Mouse (Mus musculus) liver, embryonic 14.5 days (tissue): ENCODE results near the gene Psma6. TPM values are rescaled to one million over a fixed set of nuclear protein-coding genes. Genes with fewer than 3 reads are reported as not detected.

Source experiments
- ATAC-seq: fragments of 200-750 bp; cut with Nextera tagmentation; 2 replicates; pipeline ENCODE4 v1.8.0; 2017; ENCODE audit warnings: moderate number of reproducible peaks, mild to moderate bottlenecking, moderate library complexity; ENCODE audit not compliant: insufficient read depth
- DNase-seq, 3 experiments: peaks; one replicate each; pipeline ENCODE4 v3.0.0-alpha.2; 2012 to 2013; ENCODE audit warnings: low read depth in 3 of 3, low spot score in 3 of 3
- H3K27ac ChIP-seq: fragments of 300-500 bp; sonication (generic); 2 replicates; pipeline ENCODE4 v1.5.1; 2014; ENCODE audit warnings: moderate library complexity, mild to moderate bottlenecking, control low read depth, inconsistent platforms
- H3K27me3 ChIP-seq: fragments of 300-500 bp; sonication (generic); 2 replicates; pipeline ENCODE4 v1.6.1; 2014; ENCODE audit warnings: mild to moderate bottlenecking, low read length, moderate library complexity; ENCODE audit not compliant: control insufficient read depth, insufficient read depth
- H3K36me3 ChIP-seq: fragments of 300-500 bp; sonication (generic); replicated peaks from 2 replicates; pipeline ENCODE4 v1.6.1; 2014; ENCODE audit warnings: low read depth; ENCODE audit not compliant: control insufficient read depth, insufficient read depth
- H3K4me1 ChIP-seq, 2 experiments: fragments of 200-500 bp in 1 of 2; fragments of 300-500 bp in 1 of 2; sonication (generic) in 1 of 2; replicated peaks; 2 replicates each; pipeline ENCODE4 v1.6.1; 2012 to 2014; ENCODE audit warnings: antibody characterized with exemption in 1 of 2, inconsistent platforms in 1 of 2, low read length in 1 of 2; ENCODE audit not compliant: control insufficient read depth in 2 of 2, insufficient read depth in 2 of 2
- H3K4me2 ChIP-seq: fragments of 300-500 bp; sonication (generic); 2 replicates; pipeline ENCODE4 v1.6.1; 2014; ENCODE audit warnings: low read depth, mild to moderate bottlenecking, control low read depth, moderate library complexity
- H3K4me3 ChIP-seq, 2 experiments: fragments of 200-500 bp in 1 of 2; fragments of 300-500 bp in 1 of 2; sonication (generic) in 1 of 2; 2 replicates each; pipeline ENCODE4 v1.5.1; 2012 to 2014; ENCODE audit warnings: low read depth in 2 of 2, low read length in 2 of 2, mild to moderate bottlenecking in 2 of 2, control low read depth in 1 of 2, inconsistent platforms in 1 of 2, moderate library complexity in 1 of 2; ENCODE audit not compliant: insufficient read depth in 1 of 2
- H3K9ac ChIP-seq: fragments of 300-500 bp; sonication (generic); replicated peaks from 2 replicates; pipeline ENCODE4 v1.6.1; 2014; ENCODE audit warnings: mild to moderate bottlenecking, control low read depth, moderate library complexity
- H3K9me3 ChIP-seq: fragments of 300-500 bp; sonication (generic); 2 replicates; pipeline ENCODE4 v1.6.1; 2016; ENCODE audit warnings: low read length, mixed read lengths; ENCODE audit not compliant: control insufficient read depth
- CTCF ChIP-seq: IDR thresholded peaks from 2 replicates; pipeline ENCODE4 v1.5.1; 2016; ENCODE audit warnings: antibody characterized with exemption, low read depth, control low read depth
- EP300 ChIP-seq: IDR thresholded peaks from 2 replicates; pipeline ENCODE4 v1.6.1; 2016; ENCODE audit warnings: antibody characterized with exemption, low read depth
- WGBS: fragments of 180-500 bp; shearing (Covaris S2); extraction: QIAGEN DNeasy Blood & Tissue Kit; methylation state at CpG from one replicate; pipeline ENCODE4 v1.1.7; 2014; ENCODE audit not compliant: insufficient replicate concordance; 5-methylcytosine and 5-hydroxymethylcytosine counted together
- polyA plus RNA-seq, 2 experiments: library from polyadenylated mRNA; depleted of rRNA in 1 of 2; stranded (reverse) in 1 of 2; unstranded in 1 of 2; fragments of >200 nt; fragmentation: Nextera tagmentation in 1 of 2; extraction: Ambion mirVana in 1 of 2; gene quantifications; 2 replicates each; pipeline versions ENCODE4 v1.2.1 to v1.2.3; 2012 to 2014

The Psma6 gene
- polyA plus RNA-seq, 2 experiments, result 85.9 to 220 TPM

DNA sequence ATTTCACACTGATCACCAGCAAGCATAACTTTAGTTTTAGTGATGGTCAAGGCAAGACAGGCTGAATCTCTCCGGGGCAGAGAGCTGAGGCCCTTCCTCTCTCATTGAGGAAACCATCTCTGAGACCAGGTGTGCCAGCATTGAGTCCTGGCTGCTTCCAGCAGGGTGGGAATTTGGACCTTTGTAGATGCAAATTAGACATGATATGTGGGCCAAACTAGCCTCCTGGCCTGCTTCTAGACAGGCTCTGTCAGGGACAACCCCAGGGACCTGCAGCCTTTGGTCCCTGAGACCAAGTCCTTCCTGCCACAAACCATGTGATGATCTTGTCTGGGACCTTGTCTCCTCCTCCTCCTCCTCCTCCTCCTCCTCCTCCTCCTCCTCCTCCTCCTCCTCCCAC is 51.1 kb downstream of the Psma6 start:
- WGBS, result 56% methylated on average over 1 of the region's 1 CpGs
- Histone ChIP-seq H3K27me3 (no peaks in the 10 kb centered on the region), H3K4me1 (peaks cover 0 to 14% of the 10 kb centered on the region in 2 experiments; a peak in 2 of 4 replicates), H3K4me3 (no peak overlapping the region), H3K4me2 (no peak overlapping the region), H3K9ac (no peak overlapping the region), H3K9me3 (no peaks in the 10 kb centered on the region), H3K27ac (no peak overlapping the region), H3K36me3 (no peaks in the 10 kb centered on the region)
- TF ChIP-seq CTCF (no peak), EP300 (no peak)
- DNase-seq, result no peak
- ATAC-seq, result no peak

DNA sequence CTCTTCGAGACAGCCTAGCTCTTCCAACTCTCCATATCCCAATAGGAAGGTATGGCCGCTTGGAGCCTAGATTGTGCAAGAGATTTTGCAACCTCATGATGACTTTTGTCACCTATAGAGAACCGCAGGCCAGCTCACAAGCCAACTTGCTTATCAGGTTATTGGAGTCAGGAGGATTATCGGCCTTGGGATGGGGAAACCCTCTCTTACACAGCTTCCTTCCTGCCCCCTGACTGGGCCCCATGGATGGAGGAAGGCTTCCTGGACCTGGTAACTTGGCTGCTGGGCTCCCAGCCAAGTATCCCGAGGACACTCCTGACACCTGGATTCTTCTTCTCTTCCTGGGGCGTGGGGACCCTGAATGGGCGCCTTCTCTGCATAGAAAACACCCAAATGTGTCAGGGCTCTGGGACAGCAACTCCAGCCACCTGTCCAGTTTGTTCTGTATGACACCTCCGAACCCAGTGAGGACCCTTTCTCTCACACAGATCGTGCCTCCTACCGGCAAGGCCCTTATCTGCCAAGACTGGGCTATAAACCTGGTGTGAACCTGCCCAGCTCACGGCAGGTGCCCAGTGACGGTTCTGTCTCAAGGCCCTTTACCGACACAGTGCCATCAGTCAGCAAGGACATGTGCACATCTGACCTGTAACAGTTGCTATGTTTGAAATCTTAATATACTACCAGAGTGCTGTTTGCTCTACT is 53.3 kb downstream of the Psma6 start:
- Histone ChIP-seq H3K4me1 (peaks cover 0 to 16% of the 10 kb centered on the region in 2 experiments; a peak in 2 of 4 replicates), H3K36me3 (no peaks in the 10 kb centered on the region), H3K9ac (no peak overlapping the region), H3K4me3 (no peak overlapping the region), H3K4me2 (no peak overlapping the region), H3K27ac (no peak overlapping the region), H3K27me3 (no peaks in the 10 kb centered on the region), H3K9me3 (no peaks in the 10 kb centered on the region)
- DNase-seq (peak; percentile 26 to 29 (median 28)), ATAC-seq (peak; percentile 28; the same call in 1 of the 2 replicates)
- no peak for TF ChIP-seq EP300
- TF ChIP-seq CTCF, result no peak
- 34% methylated on average over 13 of the region's 13 CpGs for WGBS

DNA sequence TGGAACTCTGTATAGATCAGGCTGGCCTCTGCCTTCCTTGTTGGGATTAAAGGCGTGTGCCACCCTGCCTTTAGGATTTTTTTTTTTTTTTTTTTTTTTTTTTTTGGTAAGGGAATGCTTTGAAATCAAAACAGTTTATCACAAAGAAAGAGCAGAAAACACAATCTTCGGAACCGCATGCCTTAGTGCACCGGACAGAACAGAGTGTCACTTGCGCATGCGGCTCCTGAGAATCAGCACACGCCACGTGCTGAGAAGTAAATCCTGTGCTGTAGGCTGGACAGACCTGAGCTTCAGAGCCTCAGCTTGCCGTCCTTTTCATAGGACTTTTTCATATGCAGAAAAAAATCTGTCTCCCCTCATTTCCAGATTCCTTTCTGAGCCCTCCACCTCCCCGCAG is 54.0 kb downstream of the Psma6 start:
- Histone ChIP-seq H3K27ac (no peak overlapping the region), H3K27me3 (no peaks in the 10 kb centered on the region), H3K4me3 (no peak overlapping the region), H3K4me1 (peaks cover 0 to 16% of the 10 kb centered on the region in 2 experiments; a peak in 2 of 4 replicates), H3K4me2 (no peak overlapping the region), H3K9me3 (no peaks in the 10 kb centered on the region), H3K36me3 (no peaks in the 10 kb centered on the region), H3K9ac (no peak overlapping the region)
- DNase-seq (no peak), ATAC-seq (no peak)
- 77% methylated on average over 10 of the region's 10 CpGs for WGBS
- TF ChIP-seq EP300 (no peak), CTCF (no peak)

DNA sequence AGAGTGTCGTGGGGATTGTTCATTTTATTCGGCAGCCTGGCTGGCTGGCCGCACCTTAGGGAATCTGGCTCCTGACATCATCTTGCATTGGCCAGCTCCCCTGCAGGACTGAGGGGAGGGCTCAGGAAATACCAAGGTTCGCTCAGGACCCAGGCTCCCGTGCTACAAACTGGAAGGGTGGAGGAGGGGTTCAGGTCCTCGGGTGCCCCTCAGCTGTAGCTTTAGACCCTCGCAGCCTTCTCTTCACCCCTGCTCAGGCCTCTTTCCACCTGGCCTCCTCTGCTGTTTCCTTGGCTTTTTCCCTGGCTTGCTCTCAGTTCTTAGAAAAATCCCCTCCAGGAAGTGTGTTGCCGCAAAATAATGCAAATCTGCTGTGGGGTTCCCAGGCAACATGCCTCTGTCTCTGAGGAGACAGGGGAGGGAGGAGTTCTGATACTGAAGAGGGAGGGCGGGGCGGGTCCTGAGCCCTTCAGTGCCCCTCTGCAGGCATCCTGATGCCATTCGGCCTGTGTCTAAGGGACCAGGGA is 54.7 kb downstream of the Psma6 start:
- no peak for DNase-seq
- no peak overlapping the region for H3K27ac ChIP-seq
- ATAC-seq, result no peak

DNA sequence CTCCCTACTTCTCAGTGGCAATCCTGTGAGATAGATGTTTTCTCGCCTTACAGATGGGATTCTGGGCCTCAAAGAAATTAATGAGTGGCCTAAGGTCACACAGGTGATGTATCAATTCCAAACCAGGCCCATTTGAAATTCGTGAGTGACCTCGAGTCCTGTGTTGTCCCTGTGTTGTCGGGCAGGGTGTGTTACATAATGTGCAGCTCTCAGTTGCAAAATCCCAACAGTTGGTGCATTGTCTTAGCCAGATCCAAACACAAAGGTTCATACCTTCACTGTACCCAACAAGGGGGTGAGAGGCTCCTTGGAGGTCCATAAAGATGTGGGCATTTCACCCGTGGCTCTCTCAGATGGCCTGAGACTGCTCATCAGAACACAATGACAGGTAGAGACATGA is 56.4 kb downstream of the Psma6 start:
- DNase-seq, result no peak
- no peak overlapping the region for H3K4me3 ChIP-seq
- H3K9ac ChIP-seq, result no peak overlapping the region
- no peaks in the 10 kb centered on the region for H3K9me3 ChIP-seq
- H3K4me2 ChIP-seq, result no peak overlapping the region
- WGBS, result 56% methylated on average over 5 of the region's 5 CpGs
- no peaks in the 10 kb centered on the region for H3K36me3 ChIP-seq
- H3K27ac ChIP-seq, result no peak overlapping the region
- TF ChIP-seq EP300, result no peak
- no peak for TF ChIP-seq CTCF
- peaks cover 0 to 16% of the 10 kb centered on the region in 2 experiments; a peak in 2 of 4 replicates for H3K4me1 ChIP-seq
- no peak for ATAC-seq
- H3K27me3 ChIP-seq, result no peaks in the 10 kb centered on the region

More for the DNA sequence above, 54.7 kb downstream of the Psma6 start:
- 33% methylated on average over 11 of the region's 11 CpGs for WGBS
- no peak overlapping the region for H3K9ac ChIP-seq
- no peak for TF ChIP-seq EP300
- TF ChIP-seq CTCF, result no peak
- H3K36me3 ChIP-seq, result no peaks in the 10 kb centered on the region
- no peaks in the 10 kb centered on the region for H3K9me3 ChIP-seq
- peaks cover 0 to 16% of the 10 kb centered on the region in 2 experiments; a peak in 2 of 4 replicates for H3K4me1 ChIP-seq
- no peak overlapping the region for H3K4me2 ChIP-seq
- H3K4me3 ChIP-seq, result no peak overlapping the region
- no peaks in the 10 kb centered on the region for H3K27me3 ChIP-seq
